Mouse (Mus musculus) MEL (cell line): ENCODE results near the gene Gfpt2.

Experiments used
- CTCF ChIP-seq, 3 experiments: IDR thresholded peaks in 2 of 3; conservative IDR thresholded peaks in 1 of 3; 2 replicates each; pipeline ENCODE4 v1.5.1; 2011 to 2012; ENCODE audit warnings: low read length in 3 of 3, low read depth in 2 of 3, mild to moderate bottlenecking in 2 of 3, improper control_type of control experiment in 1 of 3, inconsistent platforms in 1 of 3, mixed read lengths in 1 of 3, moderate library complexity in 1 of 3; ENCODE audit not compliant: control insufficient read depth in 1 of 3, insufficient read depth in 1 of 3, poor library complexity in 1 of 3, severe bottlenecking in 1 of 3
- GATA1 ChIP-seq: IDR thresholded peaks from 2 replicates; pipeline ENCODE4 v1.6.1; 2011; ENCODE audit warnings: low read depth, low read length, improper control_type of control experiment
- HCFC1 ChIP-seq: IDR thresholded peaks from 2 replicates; pipeline ENCODE4 v1.6.1; 2012; ENCODE audit warnings: low read depth, mild to moderate bottlenecking, inconsistent platforms, low read length, improper control_type of control experiment, moderate library complexity
- MYC ChIP-seq: IDR thresholded peaks from 2 replicates; pipeline ENCODE4 v1.6.1; 2011; ENCODE audit warnings: low read depth, mild to moderate bottlenecking, low read length, improper control_type of control experiment, moderate library complexity
- NELFE ChIP-seq: IDR thresholded peaks from 2 replicates; pipeline ENCODE4 v1.6.1; 2011; ENCODE audit warnings: low read depth, low read length, improper control_type of control experiment
- POLR2AphosphoS2 ChIP-seq: IDR thresholded peaks from 2 replicates; pipeline ENCODE4 v1.6.1; 2011; ENCODE audit warnings: low read length, improper control_type of control experiment
- POLR2AphosphoS5 ChIP-seq: IDR thresholded peaks from 2 replicates; pipeline ENCODE4 v1.6.1; 2012; ENCODE audit warnings: low read depth, borderline replicate concordance, mild to moderate bottlenecking, inconsistent platforms, low read length, moderate library complexity, mixed read lengths
- RAD21 ChIP-seq: IDR thresholded peaks from 2 replicates; pipeline ENCODE4 v1.6.1; 2011; ENCODE audit warnings: mild to moderate bottlenecking, low read depth, low read length, improper control_type of control experiment
- SMC3 ChIP-seq: IDR thresholded peaks from 2 replicates; pipeline ENCODE4 v1.6.1; 2011; ENCODE audit warnings: low read depth, low read length, improper control_type of control experiment
- USF1 ChIP-seq: IDR thresholded peaks from 2 replicates; pipeline ENCODE4 v1.6.1; 2014; ENCODE audit warnings: low read depth, mild to moderate bottlenecking, inconsistent platforms, low read length, improper control_type of control experiment, moderate library complexity
- USF2 ChIP-seq, 2 experiments: IDR thresholded peaks; 2 replicates each; pipeline ENCODE4 v1.6.1; 2011 to 2012; ENCODE audit warnings: improper control_type of control experiment in 2 of 2, low read length in 2 of 2, borderline replicate concordance in 1 of 2, inconsistent platforms in 1 of 2, low read depth in 1 of 2, mild to moderate bottlenecking in 1 of 2; ENCODE audit not compliant: insufficient read depth in 1 of 2

DNA sequence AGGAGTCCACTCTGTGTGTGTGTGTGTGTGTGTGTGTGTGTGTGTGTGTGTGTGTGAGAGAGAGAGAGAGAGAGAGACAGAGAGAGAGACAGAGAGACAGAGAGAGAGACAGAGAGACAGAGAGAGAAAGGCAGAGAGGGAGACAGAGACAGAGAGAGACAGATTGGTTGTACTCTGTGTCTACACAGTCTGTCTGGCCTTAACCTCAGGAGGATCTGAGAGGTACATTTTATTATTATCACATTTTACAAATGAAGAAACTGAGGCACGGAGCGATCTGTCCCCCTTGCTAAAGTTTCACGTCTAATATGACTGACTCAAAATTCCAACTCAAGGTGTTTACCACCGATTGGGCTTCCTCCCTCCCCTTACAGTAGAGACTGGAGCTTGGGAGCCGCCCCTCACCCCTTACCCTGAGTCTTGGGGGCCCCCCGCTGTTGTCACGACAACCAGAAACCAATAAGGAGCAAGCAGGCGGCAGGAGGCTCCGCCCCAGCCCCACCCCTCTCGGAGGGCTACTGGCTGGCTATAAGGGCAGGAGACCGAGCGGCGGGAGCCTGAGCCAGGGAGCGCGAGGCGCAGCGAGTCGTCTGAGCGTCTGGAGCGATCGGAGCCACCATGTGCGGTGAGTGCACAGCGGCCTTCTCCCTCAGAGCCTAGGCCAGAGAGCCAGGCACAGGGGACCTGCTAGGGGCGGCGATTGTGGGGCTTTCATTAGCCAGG, at the start of gene Gfpt2:
- TF ChIP-seq CTCF (IDR thresholded peaks at IDR 0.05 in 2 of 3, conservative IDR thresholded peaks at IDR 0.05 in 1 of 3; ENCODE audit: control insufficient read depth in 1 of 3, insufficient read depth in 1 of 3, low read depth in 2 of 3, low read length in 3 of 3, poor library complexity in 1 of 3, severe bottlenecking in 1 of 3): no peak
- no peak for TF ChIP-seq SMC3
- no peak for TF ChIP-seq USF2 (IDR thresholded peaks at IDR 0.05; ENCODE audit: borderline replicate concordance in 1 of 2, insufficient read depth in 1 of 2, low read depth in 1 of 2, low read length in 2 of 2)
- peak; percentile 41; the same call in 1 of the 2 replicates for TF ChIP-seq HCFC1
- no peak for TF ChIP-seq GATA1
- TF ChIP-seq NELFE: peak; percentile 94
- TF ChIP-seq POLR2AphosphoS5: no peak
- no peak for TF ChIP-seq USF1
- no peak; the same call in 1 of the 2 replicates for TF ChIP-seq RAD21
- TF ChIP-seq POLR2AphosphoS2: peak; percentile 91; the same call in 1 of the 2 replicates
- TF ChIP-seq MYC: no peak
